Mouse (Mus musculus): ENCODE measurements around the gene G430095P16Rik. TPM values are rescaled to one million over a fixed set of nuclear protein-coding genes. Genes with fewer than 3 reads are reported as not detected.

Gene G430095P16Rik
- polyA plus RNA-seq, 1 experiment from 2014 or later = 7.7 TPM

DNA sequence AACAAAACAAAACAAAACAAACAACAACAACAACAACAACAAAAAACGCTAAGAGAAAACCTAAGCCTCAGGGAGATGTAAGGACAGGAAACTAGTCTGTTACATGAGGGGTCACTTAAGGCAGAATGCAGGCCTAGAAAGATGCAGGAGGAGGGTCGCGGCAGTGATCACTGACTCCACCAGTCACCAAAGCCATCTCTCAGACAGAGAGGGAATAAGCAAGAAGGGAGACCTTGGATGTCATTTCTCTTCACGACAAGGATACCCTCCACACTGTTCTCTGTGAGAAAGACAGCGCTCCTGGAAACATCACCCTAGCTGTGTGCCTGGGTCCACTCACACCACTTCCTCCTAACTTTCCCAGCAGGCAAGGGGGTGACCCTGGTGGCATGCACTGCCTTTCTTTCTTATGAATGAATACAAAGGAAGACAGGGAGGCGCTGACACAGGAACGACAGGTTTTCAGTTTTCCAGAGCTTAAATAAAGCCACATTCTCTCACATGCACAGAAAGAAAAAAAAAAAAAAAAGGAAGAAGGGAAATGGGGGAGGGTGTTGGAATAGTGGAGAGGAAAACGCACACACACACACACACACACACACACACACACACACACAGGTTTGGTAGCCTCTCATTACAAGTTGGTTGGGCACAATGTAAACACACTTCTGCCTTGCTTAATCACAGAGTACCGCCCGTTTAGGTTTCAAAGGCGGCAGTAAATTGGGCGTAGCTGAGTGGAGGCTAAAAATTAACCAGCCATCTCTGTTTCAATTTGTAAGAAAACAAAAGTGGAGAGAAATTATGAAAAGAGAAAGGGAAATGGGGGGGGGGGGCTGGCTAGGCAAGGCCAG is 47.5 kb downstream of the G430095P16Rik start:
- no peak overlapping the region for H3K9ac ChIP-seq (ENCODE audit: low read length)

DNA sequence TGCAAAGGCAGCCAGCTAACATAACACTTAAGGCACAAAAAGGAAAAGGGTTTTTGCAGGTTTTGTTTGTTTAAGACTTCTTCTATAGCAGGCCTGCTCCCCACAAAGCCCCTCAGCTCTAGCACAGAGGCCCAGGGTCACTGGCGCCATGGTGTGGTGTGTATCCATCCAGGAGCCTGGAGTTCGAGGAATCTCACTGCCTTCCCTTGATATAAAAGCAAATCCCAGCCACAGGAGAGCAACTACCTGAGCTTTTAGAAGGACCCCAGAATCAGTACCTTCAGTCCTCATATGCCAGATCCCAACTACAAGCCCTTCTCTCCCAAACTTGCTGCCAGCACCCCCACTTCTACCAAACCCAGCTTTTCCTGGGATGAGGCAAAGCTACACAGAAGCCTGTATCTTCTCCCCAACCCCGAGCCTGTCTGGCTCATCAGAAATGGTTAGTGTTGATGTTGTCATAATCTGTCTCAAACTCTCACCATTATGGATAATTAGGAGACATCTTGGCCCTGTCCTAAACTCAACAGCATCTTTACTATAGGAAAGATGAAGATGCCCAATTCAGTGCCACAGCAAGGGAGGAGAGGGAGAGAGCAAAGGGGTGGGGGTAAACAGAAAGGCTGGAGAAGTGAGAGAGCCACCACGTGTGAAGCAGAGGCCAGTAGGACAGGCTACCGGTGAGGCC is 48.3 kb downstream of the G430095P16Rik start:
- H3K4me1 ChIP-seq (ENCODE audit: control insufficient read depth, insufficient read depth, low read length) = peaks cover 30% of the 10 kb centered on the region
- ATAC-seq (ENCODE audit: insufficient number of reproducible peaks, low FRiP score, low TSS enrichment, low read depth) = no peak
- H3K4me3 ChIP-seq (ENCODE audit: low read depth, low read length) = no peak overlapping the region
- H3K9me3 ChIP-seq (ENCODE audit: control insufficient read depth, low read length) = no peaks in the 10 kb centered on the region
- no peak overlapping the region for H3K27ac ChIP-seq (replicated peaks; ENCODE audit: low read depth, low read length)
- DNase-seq (ENCODE audit: low spot score) = no peak
- H3K4me2 ChIP-seq (ENCODE audit: low read depth, severe bottlenecking) = no peak overlapping the region
- 17% methylated on average over 5 of the region's 5 CpGs for WGBS
- no peak overlapping the region for H3K9ac ChIP-seq (ENCODE audit: low read length)
- no peaks in the 10 kb centered on the region for H3K36me3 ChIP-seq (ENCODE audit: control insufficient read depth, insufficient read depth, low read length)
- peaks cover 83% of the 10 kb centered on the region for H3K27me3 ChIP-seq (ENCODE audit: control insufficient read depth, insufficient read depth, low read length)

More for the DNA sequence above, 47.5 kb downstream of the G430095P16Rik start:
- ATAC-seq (ENCODE audit: insufficient number of reproducible peaks, low FRiP score, low TSS enrichment, low read depth) = no peak
- Histone ChIP-seq H3K27ac (replicated peaks; ENCODE audit: low read depth, low read length) (no peak overlapping the region), H3K4me2 (ENCODE audit: low read depth, severe bottlenecking) (no peak overlapping the region), H3K9me3 (ENCODE audit: control insufficient read depth, low read length) (no peaks in the 10 kb centered on the region), H3K27me3 (ENCODE audit: control insufficient read depth, insufficient read depth, low read length) (peaks cover 75% of the 10 kb centered on the region), H3K4me1 (ENCODE audit: control insufficient read depth, insufficient read depth, low read length) (peaks cover 25% of the 10 kb centered on the region; the same call in 1 of the 2 replicates), H3K36me3 (ENCODE audit: control insufficient read depth, insufficient read depth, low read length) (no peaks in the 10 kb centered on the region), H3K4me3 (ENCODE audit: low read depth, low read length) (no peak overlapping the region)
- WGBS = 27% methylated on average over 12 of the region's 12 CpGs
- DNase-seq (ENCODE audit: low spot score) = no peak

DNA sequence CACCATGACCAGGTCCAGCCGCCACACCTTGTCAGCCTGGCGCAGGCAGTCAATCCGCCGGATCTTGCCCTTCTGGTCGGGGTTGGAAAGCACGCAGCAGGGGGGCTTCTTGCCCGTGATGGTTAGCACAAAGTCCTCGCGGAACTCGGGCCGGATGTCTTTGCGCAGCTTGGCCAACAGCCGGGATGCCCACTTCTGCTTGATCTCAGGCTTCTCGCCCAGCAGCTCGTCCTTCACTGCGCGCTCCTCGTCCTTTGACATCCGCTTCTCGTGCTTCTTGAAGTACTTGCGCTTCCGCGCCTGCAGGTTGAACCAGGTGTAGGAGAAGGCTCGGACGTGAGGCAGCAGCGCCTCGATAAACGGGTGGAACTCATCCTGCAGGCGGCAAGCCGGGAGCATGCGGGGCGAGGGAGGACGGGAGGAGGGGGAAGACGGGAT is 49.2 kb downstream of the G430095P16Rik start:
- DNase-seq (ENCODE audit: low spot score) (peak; percentile 67), ATAC-seq (ENCODE audit: insufficient number of reproducible peaks, low FRiP score, low TSS enrichment, low read depth) (no peak)
- peak overlapping the region; percentile 35 for H3K4me2 ChIP-seq (ENCODE audit: low read depth, severe bottlenecking)

DNA sequence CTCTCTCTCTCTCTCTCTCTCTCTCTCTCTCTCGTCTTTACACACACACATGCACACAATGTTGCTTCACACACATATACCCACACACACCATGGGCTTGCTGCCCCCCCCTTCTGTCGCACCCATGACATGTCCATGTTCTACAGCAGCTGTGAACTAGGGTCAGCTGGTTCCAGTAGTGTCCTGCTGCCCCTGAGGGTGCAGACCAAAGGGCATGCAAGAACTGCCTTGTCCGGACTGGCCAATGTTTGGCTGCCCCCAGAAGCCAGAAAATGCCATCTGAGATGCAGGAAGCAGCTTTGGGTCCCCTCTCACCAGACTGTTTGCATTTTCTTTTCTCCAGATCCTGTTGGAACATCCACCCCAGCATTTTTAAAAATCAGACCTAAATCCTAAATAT is 49.8 kb downstream of the G430095P16Rik start:
- no peak overlapping the region for H3K27ac ChIP-seq (replicated peaks; ENCODE audit: low read depth, low read length)

More for the DNA sequence above, 49.2 kb downstream of the G430095P16Rik start:
- Histone ChIP-seq H3K4me1 (ENCODE audit: control insufficient read depth, insufficient read depth, low read length) (peaks cover 30% of the 10 kb centered on the region), H3K9ac (ENCODE audit: low read length) (no peak overlapping the region), H3K4me3 (ENCODE audit: low read depth, low read length) (peak overlapping the region; percentile 1; the same call in 1 of the 2 replicates), H3K27me3 (ENCODE audit: control insufficient read depth, insufficient read depth, low read length) (peaks cover 84% of the 10 kb centered on the region), H3K9me3 (ENCODE audit: control insufficient read depth, low read length) (no peaks in the 10 kb centered on the region), H3K27ac (replicated peaks; ENCODE audit: low read depth, low read length) (no peak overlapping the region), H3K36me3 (ENCODE audit: control insufficient read depth, insufficient read depth, low read length) (no peaks in the 10 kb centered on the region)
- under 1% methylated on average over 34 of the region's 34 CpGs for WGBS

DNA sequence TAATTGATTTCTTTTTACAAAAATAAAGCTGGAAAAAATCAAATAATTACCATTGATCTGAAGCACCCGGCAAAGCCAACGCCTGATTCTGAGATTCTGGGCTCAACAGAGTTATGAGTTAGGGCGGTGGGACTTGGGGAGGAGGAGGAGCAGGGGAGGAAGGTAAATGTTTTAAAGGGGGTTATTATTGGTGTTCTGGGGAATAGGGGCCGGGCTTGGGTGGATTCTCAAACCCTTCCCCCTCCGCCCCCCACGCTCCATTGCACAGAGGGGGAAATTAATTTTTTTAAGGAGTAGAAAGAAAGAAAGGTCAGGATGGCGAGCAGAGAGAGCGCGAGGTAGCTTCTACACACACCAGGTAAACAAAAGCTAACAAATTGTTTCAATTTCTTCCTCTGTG is 50.5 kb downstream of the G430095P16Rik start:
- ATAC-seq (ENCODE audit: insufficient number of reproducible peaks, low FRiP score, low TSS enrichment, low read depth) = no peak
- Histone ChIP-seq H3K4me2 (ENCODE audit: low read depth, severe bottlenecking) (peak overlapping the region; percentile 47), H3K27me3 (ENCODE audit: control insufficient read depth, insufficient read depth, low read length) (peaks cover 85% of the 10 kb centered on the region), H3K9me3 (ENCODE audit: control insufficient read depth, low read length) (no peaks in the 10 kb centered on the region), H3K4me1 (ENCODE audit: control insufficient read depth, insufficient read depth, low read length) (peaks cover 30% of the 10 kb centered on the region), H3K4me3 (ENCODE audit: low read depth, low read length) (peak overlapping the region; percentile 26), H3K27ac (replicated peaks; ENCODE audit: low read depth, low read length) (0 out of 2 replicates have a peak overlapping the region, but pooled peaks have one; percentile 10), H3K36me3 (ENCODE audit: control insufficient read depth, insufficient read depth, low read length) (no peaks in the 10 kb centered on the region), H3K9ac (ENCODE audit: low read length) (no peak overlapping the region)
- DNase-seq (ENCODE audit: low spot score) = no peak
- WGBS = under 1% methylated on average over 9 of the region's 9 CpGs

More for the DNA sequence above, 49.8 kb downstream of the G430095P16Rik start:
- H3K4me1 ChIP-seq (ENCODE audit: control insufficient read depth, insufficient read depth, low read length) = peaks cover 30% of the 10 kb centered on the region
- WGBS = 1% methylated on average over 3 of the region's 3 CpGs
- H3K9ac ChIP-seq (ENCODE audit: low read length) = no peak overlapping the region
- no peak for DNase-seq (ENCODE audit: low spot score)
- no peak overlapping the region for H3K4me2 ChIP-seq (ENCODE audit: low read depth, severe bottlenecking)
- H3K36me3 ChIP-seq (ENCODE audit: control insufficient read depth, insufficient read depth, low read length) = no peaks in the 10 kb centered on the region
- no peak overlapping the region for H3K4me3 ChIP-seq (ENCODE audit: low read depth, low read length)
- no peak for ATAC-seq (ENCODE audit: insufficient number of reproducible peaks, low FRiP score, low TSS enrichment, low read depth)
- H3K27me3 ChIP-seq (ENCODE audit: control insufficient read depth, insufficient read depth, low read length) = peaks cover 83% of the 10 kb centered on the region
- H3K9me3 ChIP-seq (ENCODE audit: control insufficient read depth, low read length) = no peaks in the 10 kb centered on the region

DNA sequence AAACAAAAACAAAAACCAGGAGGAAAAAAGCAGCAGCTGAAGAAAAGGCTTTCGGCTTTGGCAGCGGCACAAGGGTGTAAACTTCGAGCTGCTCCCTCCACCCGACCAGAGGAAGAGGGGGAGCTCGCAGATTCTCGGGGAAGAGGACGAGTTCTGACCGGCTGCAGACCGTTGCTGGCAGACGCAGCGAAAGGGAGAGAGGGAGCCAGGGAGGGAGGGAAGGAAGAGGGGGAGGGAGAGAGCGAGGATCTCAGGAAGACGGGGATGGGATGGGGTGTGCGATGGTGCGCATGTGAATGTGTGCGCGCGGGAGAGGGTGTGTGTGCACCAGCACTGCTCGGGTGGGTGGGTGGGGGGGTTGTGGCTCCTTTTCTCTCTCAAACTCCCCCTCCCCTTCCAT is 51.0 kb downstream of the G430095P16Rik start:
- Histone ChIP-seq H3K9ac (ENCODE audit: low read length) (no peak overlapping the region), H3K27me3 (ENCODE audit: control insufficient read depth, insufficient read depth, low read length) (peaks cover 86% of the 10 kb centered on the region), H3K4me3 (ENCODE audit: low read depth, low read length) (peak overlapping the region; percentile 26), H3K4me2 (ENCODE audit: low read depth, severe bottlenecking) (peak overlapping the region; percentile 47), H3K27ac (replicated peaks; ENCODE audit: low read depth, low read length) (no peak overlapping the region), H3K36me3 (ENCODE audit: control insufficient read depth, insufficient read depth, low read length) (no peaks in the 10 kb centered on the region), H3K4me1 (ENCODE audit: control insufficient read depth, insufficient read depth, low read length) (peaks cover 31% of the 10 kb centered on the region), H3K9me3 (ENCODE audit: control insufficient read depth, low read length) (no peaks in the 10 kb centered on the region)
- DNase-seq (ENCODE audit: low spot score) = peak; percentile 67
- 0% methylated on average over 17 of the region's 19 CpGs for WGBS
- no peak for ATAC-seq (ENCODE audit: insufficient number of reproducible peaks, low FRiP score, low TSS enrichment, low read depth)

DNA sequence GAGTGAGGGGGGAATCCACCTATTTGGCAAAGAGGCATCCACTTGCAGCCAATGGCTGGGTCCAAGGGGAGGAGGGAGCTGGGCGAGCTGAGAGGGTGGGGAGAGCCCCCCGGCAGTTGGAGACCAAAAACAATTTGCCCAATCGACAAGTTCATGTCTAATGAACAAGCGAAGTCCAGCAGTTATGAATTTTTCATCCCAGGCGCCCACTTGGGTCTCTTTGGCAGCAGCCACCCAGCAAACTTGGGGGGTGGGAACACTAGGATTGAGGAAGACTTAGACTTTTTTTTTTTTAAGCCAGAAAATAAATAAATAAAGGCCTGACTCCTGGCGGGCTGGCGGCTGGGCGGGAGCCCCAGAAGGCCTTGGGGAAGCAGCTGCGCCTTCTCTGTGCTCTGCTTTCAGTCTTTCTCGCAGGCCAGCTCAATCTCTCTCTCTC is 51.7 kb downstream of the G430095P16Rik start:
- no peaks in the 10 kb centered on the region for H3K9me3 ChIP-seq (ENCODE audit: control insufficient read depth, low read length)
- peaks cover 87% of the 10 kb centered on the region for H3K27me3 ChIP-seq (ENCODE audit: control insufficient read depth, insufficient read depth, low read length)
- no peak overlapping the region for H3K4me2 ChIP-seq (ENCODE audit: low read depth, severe bottlenecking)
- ATAC-seq (ENCODE audit: insufficient number of reproducible peaks, low FRiP score, low TSS enrichment, low read depth) = no peak
- H3K4me1 ChIP-seq (ENCODE audit: control insufficient read depth, insufficient read depth, low read length) = peaks cover 35% of the 10 kb centered on the region
- H3K27ac ChIP-seq (replicated peaks; ENCODE audit: low read depth, low read length) = no peak overlapping the region
- WGBS = under 1% methylated on average over 10 of the region's 10 CpGs
- H3K4me3 ChIP-seq (ENCODE audit: low read depth, low read length) = no peak overlapping the region
- DNase-seq (ENCODE audit: low spot score) = peak; percentile 55
- H3K36me3 ChIP-seq (ENCODE audit: control insufficient read depth, insufficient read depth, low read length) = no peaks in the 10 kb centered on the region
- no peak overlapping the region for H3K9ac ChIP-seq (ENCODE audit: low read length)

DNA sequence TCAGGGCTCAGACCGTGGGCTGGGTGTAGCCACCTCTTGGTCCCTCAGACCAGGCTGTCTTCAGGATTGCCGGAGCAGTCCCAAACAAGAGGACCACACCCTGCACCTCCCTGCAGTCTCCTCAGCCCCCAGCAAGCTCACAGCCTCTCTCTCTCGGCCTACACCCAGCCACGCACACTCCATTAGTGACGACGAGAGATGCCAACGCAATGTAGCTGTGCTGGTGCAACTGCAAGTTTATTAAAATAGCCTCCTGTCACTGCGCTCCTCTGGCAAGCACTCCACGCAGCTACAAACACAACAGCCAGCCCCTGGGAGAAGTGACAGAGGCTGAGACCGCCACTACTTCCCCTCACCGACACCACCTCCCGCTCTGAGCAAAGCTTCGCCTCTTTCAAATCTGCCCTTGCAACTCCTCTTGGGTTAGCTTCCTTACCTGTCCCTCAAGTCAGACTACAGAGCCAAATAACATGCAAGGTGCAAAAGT is 52.3 kb downstream of the G430095P16Rik start:
- H3K36me3 ChIP-seq (ENCODE audit: control insufficient read depth, insufficient read depth, low read length) = no peaks in the 10 kb centered on the region
- no peak overlapping the region for H3K4me3 ChIP-seq (ENCODE audit: low read depth, low read length)
- peaks cover 86% of the 10 kb centered on the region for H3K27me3 ChIP-seq (ENCODE audit: control insufficient read depth, insufficient read depth, low read length)
- DNase-seq (ENCODE audit: low spot score) = no peak
- WGBS = 2% methylated on average over 13 of the region's 13 CpGs
- H3K4me1 ChIP-seq (ENCODE audit: control insufficient read depth, insufficient read depth, low read length) = peaks cover 40% of the 10 kb centered on the region
- no peak overlapping the region; the same call in 1 of the 2 replicates for H3K9ac ChIP-seq (ENCODE audit: low read length)
- no peak overlapping the region for H3K27ac ChIP-seq (replicated peaks; ENCODE audit: low read depth, low read length)
- ATAC-seq (ENCODE audit: insufficient number of reproducible peaks, low FRiP score, low TSS enrichment, low read depth) = no peak
- H3K4me2 ChIP-seq (ENCODE audit: low read depth, severe bottlenecking) = no peak overlapping the region
- no peaks in the 10 kb centered on the region for H3K9me3 ChIP-seq (ENCODE audit: control insufficient read depth, low read length)

All from limb, embryonic 11.5 days (tissue).